Mouse (Mus musculus) adipocyte (in vitro differentiated cells): Measurements from ENCODE around the gene Gpr3.

ENCODE experiments used
- DNase-seq: peaks from one replicate; pipeline ENCODE4 v3.0.0-alpha.2; 2016; ENCODE audit warnings: low spot score

Gene Gpr3

DNA sequence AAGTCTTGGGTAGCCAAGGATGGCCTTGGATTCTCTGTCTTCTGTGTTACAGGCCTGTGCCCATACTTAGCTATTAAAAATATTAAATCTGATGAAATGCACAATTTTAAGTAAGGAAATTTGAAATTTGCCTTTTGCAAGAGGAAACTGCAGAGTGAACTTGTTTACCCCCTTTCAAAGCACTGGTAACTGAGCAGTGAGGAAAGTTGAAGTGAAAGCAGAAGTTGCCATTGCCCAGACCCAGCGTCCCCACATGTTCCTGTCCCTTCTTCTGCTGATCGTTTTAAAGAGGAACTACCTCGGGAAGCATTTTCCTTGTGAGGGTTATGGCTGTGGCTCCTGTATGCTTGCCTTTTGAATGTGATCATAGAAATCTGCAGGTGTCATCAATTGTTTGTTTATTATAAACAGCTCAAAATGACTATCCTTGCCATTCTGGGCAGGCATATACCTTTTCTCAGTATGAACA lies 42.2 kb downstream of the Gpr3 start:
- no peak for DNase-seq

DNA sequence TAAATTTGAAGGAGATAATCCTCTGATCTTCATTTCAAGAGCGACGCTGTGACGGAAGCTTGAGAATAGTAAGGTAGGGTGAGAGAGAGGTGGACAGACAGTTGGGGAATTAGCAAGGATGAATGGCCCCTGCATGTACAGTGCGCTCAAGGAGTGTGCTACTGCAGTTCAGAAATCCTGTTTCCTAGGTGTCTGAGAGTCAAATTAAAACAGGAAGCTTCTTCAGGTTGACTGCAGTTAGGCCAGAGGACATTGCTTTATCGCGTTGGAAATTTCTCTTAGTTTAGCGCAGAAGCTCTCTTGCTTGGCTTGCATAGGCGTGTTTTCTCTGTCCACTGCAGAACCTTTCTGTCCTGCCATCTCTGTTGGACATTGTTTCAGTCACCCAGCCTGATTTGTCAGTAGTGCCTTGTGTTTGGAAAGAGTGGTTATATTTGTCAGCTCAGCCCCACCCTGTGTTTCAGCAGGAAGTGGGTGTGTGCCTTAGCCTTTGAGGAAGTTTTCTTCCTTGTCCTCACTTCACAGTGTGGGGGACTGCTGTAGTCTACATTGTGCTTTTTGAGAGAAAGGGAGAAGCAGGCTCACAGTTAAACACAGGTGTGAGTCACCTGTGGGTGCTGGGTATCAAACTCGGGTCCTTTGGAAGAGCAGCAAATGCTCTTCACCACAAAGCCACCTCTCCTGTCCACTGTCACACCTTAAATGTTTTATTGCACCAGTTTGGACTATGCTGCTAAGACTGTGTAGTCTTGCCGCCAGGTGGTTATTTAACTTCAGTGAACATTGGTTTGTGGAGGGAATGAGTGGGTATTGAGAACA lies 42.9 kb downstream of the Gpr3 start:
- DNase-seq: no peak

DNA sequence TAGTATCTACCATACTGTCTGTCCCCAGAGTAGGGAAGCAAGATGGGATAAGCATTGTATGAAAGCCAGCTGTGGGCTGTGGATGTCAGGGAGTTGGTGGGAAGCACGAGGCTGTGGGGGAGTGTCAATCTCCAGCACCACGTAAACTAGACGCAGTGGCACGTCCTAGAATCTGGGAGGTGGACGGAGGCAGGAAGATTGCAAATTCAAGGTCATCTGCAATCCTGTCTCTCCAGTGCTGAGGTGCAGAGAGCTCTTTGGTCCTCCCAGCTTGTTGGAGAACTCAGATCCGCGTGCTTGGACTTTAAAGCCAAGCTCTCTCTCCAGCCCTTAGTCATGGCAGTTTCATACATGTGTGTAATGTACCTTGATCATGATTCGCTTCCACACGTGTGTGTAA lies 45.6 kb downstream of the Gpr3 start:
- DNase-seq: no peak

GRCm38 (mm10) chr4:133162196-133162595 lies 50.1 kb downstream of the Gpr3 start:
- no peak for DNase-seq

DNA sequence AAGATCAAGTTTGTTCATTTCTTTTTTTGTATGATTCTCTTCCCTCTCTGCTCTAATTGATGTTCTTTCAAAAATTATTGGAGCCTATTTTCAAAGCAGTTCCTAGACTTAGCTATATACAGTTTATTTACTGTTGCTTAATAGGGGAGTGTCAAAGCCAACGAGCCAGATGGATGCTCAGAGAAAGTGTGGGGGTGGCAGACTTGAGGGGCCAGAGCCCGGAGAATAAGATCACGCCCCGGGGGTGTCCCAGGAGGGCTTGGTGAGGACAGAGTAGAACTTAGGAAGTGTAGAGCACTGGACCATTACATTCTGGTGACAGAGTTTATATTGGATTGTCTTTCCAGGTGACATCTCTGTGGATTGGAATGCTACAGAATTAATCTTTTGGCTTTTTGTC lies 51.5 kb downstream of the Gpr3 start:
- DNase-seq: no peak

DNA sequence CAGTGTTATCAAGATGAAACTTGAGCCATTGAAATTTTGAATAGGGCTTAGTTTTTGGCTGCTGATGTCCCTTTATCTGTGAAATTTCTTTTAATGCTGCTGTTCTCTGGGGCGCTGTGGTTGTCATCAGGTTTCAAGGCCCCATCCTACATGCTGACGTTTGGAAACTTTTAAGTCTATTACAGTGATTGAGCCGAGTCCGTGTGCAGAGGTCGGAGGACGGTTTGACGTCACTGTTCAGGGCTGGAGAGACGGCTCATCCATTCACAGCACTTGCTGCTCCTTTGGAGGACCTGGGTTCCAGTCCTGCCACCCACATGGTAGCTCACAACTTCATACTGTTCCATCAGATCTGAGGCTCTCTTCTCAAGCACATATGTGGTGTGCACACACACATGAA lies 52.1 kb downstream of the Gpr3 start:
- DNase-seq: no peak

DNA sequence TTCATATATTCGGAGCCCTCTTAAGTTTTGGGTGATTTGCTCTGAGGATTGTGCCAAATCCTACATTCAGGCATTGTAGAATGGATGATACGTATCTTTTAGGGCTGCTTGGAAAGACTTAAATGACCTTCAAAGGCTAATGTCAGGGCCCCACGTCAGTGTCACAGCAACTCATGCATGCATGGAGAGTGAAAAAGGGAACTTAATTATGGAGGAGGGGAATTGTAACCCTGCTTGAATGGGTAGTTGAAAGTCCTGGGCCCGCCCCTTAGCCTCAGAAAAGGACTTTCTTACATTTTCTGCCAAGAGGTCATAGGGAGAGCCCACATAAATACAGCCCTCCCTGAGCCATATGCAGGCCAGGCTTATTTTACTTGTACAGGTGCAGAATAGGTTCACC lies 52.7 kb downstream of the Gpr3 start:
- no peak for DNase-seq
